Mouse (Mus musculus) spleen, adult 12 weeks (tissue): ENCODE results near the gene Krt87.

ENCODE experiments used
- DNase-seq: peaks from one replicate; pipeline ENCODE4 v3.0.0; 2022; ENCODE audit warnings: low spot score

The Krt87 gene

DNA sequence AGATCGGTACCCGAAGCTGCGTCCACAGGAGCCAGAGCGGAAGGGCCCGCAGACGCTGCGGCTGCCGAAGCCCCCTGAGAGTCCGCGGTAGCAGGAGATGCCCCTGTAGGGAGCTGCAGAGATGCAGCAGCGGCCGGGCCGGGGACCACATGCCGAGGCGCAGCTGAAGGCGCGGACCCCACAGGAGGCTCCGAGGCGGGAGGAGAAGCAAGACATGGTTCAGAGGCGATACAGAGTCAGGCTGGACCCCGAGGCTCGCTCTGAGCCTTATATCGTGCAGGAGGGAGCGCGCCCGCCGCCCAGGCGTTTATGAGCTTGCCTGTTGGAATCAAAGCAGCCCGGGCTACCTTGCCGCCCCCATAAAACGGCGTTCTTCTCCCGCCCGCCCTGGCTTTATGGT is at the start of gene Krt87:
Gene Krt87 (minus strand): TSS at position 250 of the 400 bp plus-strand sequence.
- DNase-seq = no peak

GRCm38 (mm10) chr15:101485911-101486635 is 47.5 kb upstream of the Krt87 start:
- DNase-seq = no peak

DNA sequence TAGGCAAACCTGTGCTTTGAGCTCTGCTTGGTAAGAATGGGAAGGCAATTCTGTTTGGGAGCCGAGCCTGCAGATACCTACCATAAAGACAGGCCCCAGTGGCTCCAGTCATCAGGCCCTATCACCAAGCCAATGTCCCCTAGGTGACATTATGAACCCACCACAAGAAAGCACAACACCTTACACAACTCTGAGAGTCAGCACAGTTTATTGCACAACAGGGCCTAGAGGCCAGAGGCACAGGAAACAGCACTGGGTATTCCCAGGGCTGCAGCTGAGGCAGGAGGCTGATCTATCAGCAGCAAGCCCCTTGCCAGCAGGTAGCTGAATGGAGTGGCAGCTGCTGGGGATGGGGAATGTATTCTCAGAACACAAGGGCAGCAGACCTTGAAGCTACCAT is 46.3 kb upstream of the Krt87 start:
- DNase-seq = no peak

DNA sequence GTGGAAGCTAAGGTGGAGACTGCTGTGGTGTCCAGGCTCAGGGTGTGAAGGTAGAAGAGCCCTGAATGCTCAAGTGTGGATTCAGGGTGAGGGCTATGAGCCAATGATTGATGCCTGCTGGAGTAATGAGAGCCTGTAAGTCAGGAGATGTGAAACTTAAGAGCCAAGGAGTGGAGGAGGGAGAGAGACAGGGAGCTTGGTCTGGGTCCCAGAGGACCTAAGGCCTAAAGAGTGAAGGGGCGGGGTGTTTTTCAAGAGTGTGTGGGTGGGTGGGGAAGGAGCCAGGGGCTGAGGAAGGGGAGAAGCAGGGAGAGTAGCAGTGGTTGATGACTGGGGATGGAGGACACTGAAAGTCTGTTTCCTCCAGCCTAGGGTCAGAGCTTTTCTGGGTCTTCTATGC is 45.0 kb upstream of the Krt87 start:
- DNase-seq = no peak

DNA sequence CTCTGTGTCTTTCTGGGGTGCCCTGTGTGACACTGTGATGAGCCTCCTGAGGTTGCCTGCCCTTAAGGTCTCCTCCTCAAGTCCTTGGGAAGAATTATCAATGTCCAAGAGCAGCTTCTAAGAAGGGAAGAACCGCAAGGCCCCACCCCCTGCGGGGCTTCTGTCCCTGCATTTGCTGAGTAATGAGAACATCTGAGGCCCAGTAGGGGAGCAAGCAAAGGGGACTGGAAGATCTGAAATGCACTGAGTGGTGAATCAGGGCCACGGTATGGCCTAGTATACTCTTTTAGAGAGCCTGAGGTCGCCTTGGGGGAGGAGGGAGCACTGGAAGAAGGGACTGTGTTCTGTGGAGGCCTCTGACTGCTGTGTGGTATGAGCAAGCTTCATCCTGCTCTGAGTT is 43.5 kb upstream of the Krt87 start:
- no peak for DNase-seq

- DNase-seq = no peak
Measured at GRCm38 (mm10) chr15:101479666-101480060, 41.1 kb upstream of the Krt87 start.

GRCm38 (mm10) chr15:101479007-101479665 is 40.5 kb upstream of the Krt87 start:
- DNase-seq = no peak

- DNase-seq = no peak
Measured at GRCm38 (mm10) chr15:101472952-101473528, 34.4 kb upstream of the Krt87 start, which contains the start of gene Krt86. TSS of gene Krt86 (plus strand) at chr15:101473478.

DNA sequence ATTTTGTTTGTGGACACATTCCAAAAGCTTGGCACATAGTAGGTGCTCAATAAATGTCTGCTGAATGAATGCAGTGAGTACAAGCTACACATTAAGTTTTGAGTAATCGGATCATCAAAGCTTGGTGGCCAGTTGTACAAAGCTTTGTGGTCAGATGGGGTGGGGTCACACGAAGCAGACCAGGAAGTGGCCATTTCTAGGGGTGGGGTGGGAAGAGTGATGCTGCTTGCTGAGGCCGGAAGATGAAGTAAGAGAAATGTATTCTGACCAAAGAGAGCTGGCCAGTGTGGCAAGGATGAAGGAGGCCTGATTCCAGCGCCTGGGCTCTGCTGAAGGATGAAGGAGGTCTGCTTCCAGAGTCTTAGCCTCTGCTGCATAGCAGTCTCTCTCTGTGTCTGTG is 30.5 kb upstream of the Krt87 start:
- DNase-seq = no peak

DNA sequence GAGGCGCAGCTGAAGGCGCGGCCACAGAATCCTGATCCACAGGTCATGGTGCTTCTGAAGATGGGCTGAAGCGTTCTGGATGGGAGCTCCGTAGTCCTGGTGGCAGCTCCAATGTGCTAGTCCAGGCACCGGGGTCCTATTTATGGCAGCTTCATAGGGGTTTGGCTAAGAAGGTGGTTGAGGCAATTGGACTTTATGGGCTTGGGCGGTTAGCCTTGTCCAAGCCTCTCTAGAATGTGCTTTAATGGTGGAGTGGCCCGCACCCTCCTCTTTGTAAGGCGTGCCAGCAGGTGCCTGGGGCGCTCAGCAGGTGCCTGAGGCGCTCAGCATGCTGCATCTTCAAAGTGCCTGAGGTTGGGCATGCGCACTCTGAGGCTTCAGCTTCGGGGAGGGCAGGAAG is 25.0 kb upstream of the Krt87 start, which contains the start of gene Krt81:
Gene Krt81 (minus strand): TSS at position 101 of the 400 bp plus-strand sequence.
- no peak for DNase-seq

DNA sequence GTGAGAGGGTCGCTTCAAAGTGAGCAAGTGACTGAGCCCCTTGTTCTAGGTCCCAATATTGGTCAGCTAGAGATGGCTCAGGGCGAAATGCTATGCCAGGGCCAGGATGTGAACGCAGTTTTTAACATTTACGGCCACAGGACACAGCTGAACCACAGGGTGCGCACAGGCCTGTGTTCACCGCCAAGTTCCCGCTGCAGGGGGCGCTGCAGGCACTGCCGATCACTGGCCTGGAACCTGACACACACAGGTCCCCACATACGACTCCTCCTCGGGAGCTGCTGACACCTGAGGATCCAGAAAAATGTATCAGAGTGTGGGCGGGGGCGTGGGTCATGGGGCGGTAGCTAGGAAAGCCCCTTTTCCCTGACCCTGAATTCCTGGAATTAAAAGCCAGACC is 20.7 kb upstream of the Krt87 start:
- DNase-seq = no peak

- no peak for DNase-seq
Measured at GRCm38 (mm10) chr15:101458361-101458930, 19.8 kb upstream of the Krt87 start.

DNA sequence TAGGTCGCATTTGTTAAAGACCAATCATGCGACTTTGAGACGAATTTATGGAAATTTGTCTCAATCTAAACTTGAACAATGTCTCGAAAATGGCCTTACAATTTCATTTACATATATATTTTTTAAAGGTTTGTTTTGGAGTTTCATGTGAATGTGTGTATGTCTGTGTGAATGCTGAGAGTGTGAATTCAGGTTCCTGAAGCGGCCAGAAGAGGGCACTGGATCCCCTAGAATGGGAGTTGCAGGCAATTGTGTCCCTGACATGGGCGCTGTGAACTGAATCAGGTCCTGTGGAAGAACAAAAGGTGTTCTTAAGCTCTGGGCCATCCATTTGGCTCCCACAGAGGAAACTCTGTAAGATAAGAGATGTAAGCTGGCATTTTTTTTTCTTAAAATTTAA is 17.3 kb upstream of the Krt87 start:
- no peak for DNase-seq

DNA sequence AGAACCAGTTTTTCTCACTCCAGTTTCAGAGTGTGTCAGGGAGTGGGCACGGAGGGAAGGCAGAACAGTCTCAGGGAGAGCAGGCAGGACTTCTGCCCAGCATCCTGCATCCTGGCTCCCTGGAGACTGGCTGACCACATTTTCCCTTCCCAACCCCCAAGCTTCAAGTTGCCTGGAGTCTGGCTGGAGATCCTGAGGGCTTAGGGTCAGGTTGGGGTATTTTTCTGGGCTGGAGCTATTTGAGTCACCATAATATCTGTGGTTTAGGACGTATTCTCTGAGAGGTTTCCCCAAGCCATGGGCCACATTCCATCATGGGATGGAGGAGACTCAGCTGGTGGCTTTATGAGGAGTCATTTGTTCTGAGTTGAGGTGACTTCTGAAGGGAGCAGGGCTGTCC is 16.7 kb upstream of the Krt87 start:
- no peak for DNase-seq

DNA sequence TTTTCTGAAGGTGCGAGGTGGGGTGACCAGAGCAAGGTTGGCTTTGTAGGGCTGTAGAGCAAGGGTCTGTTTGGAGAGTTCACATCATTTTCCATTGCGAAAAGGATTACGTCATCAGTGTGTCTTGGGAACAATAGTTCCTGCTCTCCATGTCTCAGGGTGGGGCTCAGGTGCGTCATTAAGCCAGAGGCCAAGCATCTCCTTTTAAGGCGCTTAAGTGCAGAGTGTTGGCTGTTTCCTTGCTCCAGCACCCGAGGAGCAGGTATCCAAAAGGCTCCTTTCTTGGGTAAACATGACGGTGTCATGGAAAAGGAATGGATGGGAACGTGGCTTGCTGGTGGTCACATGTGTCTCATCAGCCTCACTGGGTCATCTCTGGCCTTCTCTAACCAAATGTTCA is 16.2 kb upstream of the Krt87 start:
- no peak for DNase-seq

- peak; percentile 6 for DNase-seq
Measured at GRCm38 (mm10) chr15:101453093-101453736, 14.6 kb upstream of the Krt87 start.

GRCm38 (mm10) chr15:101447444-101447843 is 8.8 kb upstream of the Krt87 start, which contains the start of gene Krt88:
TSS of gene Krt88 (plus strand) at chr15:101447744.
- no peak for DNase-seq

DNA sequence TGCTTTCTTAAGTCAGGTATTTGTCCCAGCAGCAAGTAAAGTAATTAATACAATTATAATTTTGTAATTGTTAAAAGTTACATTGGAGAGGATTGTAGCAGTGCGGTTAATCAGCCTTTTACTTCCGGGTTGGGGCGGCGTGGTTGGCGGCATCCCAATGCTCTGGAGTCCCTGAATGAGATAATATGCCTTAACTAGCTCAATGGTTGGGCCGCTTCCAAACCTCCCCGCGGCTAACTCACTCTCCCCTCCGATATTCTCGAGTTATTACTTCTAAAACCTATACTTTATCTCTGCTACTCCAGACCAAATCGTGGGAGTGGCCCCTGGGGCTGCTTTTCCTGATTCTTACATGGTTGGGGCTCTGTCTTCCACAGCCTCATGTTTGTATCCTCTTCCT is 8.0 kb upstream of the Krt87 start:
- DNase-seq = no peak

DNA sequence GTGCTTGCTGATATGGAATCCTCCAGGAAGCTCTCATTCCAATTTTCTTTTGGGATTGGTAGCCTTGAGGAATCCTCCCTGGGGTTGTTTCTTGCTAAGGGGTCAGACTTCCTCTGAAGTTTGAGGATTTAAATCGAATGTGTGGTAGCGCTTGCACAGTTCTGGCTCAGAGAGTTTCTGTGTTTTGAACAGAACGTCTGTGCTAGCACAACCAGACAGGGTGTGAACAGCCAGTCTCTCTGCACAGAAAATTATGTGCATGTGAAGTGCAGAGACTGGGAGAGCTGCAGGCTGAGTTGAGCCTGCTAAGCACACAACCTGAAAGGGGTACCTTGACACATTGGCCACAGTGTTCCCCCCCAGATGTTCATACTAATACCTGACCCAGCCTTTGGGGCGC is 2.2 kb upstream of the Krt87 start:
- DNase-seq = no peak

DNA sequence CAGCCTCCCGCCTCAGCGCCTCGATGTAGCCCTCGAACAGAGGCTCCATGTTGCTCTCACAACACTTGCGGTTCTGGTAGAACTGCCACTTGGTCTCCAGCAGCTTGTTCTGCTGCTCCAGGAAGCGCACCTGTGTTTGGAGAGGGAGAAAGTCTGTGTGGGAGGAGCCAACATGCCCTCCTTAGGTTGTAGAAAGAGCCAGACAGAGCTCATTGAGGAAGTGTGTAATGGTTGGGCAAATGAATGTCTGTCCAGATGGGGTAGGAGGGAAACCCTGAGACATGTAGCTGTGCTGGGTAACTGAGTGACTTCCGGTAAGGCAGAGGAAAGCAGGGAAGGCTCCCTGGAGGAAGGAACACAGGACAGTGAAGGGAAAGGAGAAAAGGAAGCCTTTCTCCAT is 2.0 kb downstream of the Krt87 start:
- DNase-seq = no peak

DNA sequence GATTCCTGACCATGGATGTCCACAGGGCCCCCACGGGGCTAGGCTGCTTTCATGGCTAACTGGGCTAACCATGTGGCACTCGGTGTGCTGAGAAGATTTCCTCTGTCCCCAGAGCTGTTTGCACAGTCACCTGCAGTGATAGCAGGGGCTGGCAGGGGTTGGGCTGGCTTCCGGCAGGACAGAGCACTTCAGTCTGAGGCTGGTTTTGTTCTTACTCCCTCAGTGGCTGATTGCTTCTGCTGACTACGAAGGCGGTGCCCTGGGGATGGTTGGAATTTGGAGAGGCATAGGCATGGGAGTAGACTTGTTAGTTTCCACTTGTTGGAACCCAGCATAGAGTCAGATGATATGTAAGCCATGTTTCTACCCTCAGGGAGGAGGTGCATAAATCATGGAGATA is 13.7 kb downstream of the Krt87 start:
- DNase-seq = no peak

- no peak for DNase-seq
Measured at GRCm38 (mm10) chr15:101420903-101421302, 17.7 kb downstream of the Krt87 start.
